Mouse (Mus musculus) A20 (cell line): ENCODE measurements around the gene Dqx1.

Experiments
- DNase-seq: peaks from one replicate; pipeline ENCODE4 v3.0.0-alpha.2; 2011; ENCODE audit warnings: low read depth, low spot score

The Dqx1 gene

GRCm38 (mm10) chr6:83057790-83058189 lies at the start of gene Dqx1:
Gene Dqx1 (plus strand): TSS chr6:83057844.
- no peak for DNase-seq

- peak; percentile 51 for DNase-seq
Measured at GRCm38 (mm10) chr6:83008659-83009058, 49.0 kb upstream of the Dqx1 start.

- DNase-seq, result no peak
Measured at GRCm38 (mm10) chr6:83010010-83010409, 47.6 kb upstream of the Dqx1 start.

GRCm38 (mm10) chr6:83011255-83011654 lies 46.4 kb upstream of the Dqx1 start:
- DNase-seq, result no peak

- DNase-seq, result no peak
Measured at GRCm38 (mm10) chr6:83011756-83012155, 45.9 kb upstream of the Dqx1 start.

GRCm38 (mm10) chr6:83013444-83013843 lies 44.2 kb upstream of the Dqx1 start:
- DNase-seq, result no peak

- no peak for DNase-seq
Measured at GRCm38 (mm10) chr6:83014482-83015466, 42.9 kb upstream of the Dqx1 start.

GRCm38 (mm10) chr6:83015749-83016148 lies 41.9 kb upstream of the Dqx1 start:
- DNase-seq, result no peak

- no peak for DNase-seq
Measured at GRCm38 (mm10) chr6:83017190-83017589, 40.5 kb upstream of the Dqx1 start.

- DNase-seq, result no peak
Measured at GRCm38 (mm10) chr6:83019044-83019443, 38.6 kb upstream of the Dqx1 start.

- DNase-seq, result no peak
Measured at GRCm38 (mm10) chr6:83020121-83020520, 37.5 kb upstream of the Dqx1 start.

GRCm38 (mm10) chr6:83020836-83021593 lies 36.6 kb upstream of the Dqx1 start:
- DNase-seq, result no peak

GRCm38 (mm10) chr6:83023008-83023407 lies 34.6 kb upstream of the Dqx1 start:
- DNase-seq, result no peak

GRCm38 (mm10) chr6:83023786-83024185 lies 33.9 kb upstream of the Dqx1 start:
- DNase-seq, result no peak

GRCm38 (mm10) chr6:83024421-83024820 lies 33.2 kb upstream of the Dqx1 start:
- no peak for DNase-seq

GRCm38 (mm10) chr6:83025221-83025620 lies 32.4 kb upstream of the Dqx1 start:
- DNase-seq, result no peak

- no peak for DNase-seq
Measured at GRCm38 (mm10) chr6:83027293-83027692, 30.4 kb upstream of the Dqx1 start.

GRCm38 (mm10) chr6:83027706-83028105 lies 29.9 kb upstream of the Dqx1 start:
- DNase-seq, result no peak

GRCm38 (mm10) chr6:83029777-83030176 lies 27.9 kb upstream of the Dqx1 start:
- DNase-seq, result no peak

GRCm38 (mm10) chr6:83031111-83031510 lies 26.5 kb upstream of the Dqx1 start:
- no peak for DNase-seq

GRCm38 (mm10) chr6:83031921-83032590 lies 25.6 kb upstream of the Dqx1 start:
- DNase-seq, result no peak

- DNase-seq, result peak; percentile 65
Measured at GRCm38 (mm10) chr6:83032769-83033191, 24.9 kb upstream of the Dqx1 start.
